Mouse (Mus musculus): Measurements from ENCODE around the gene Supt4a. TPM values are rescaled to one million over a fixed set of nuclear protein-coding genes. Genes with fewer than 3 reads are reported as not detected.

Supt4a gene
- 100 to 1,000 TPM; 376 to 391 TPM for polyA plus RNA-seq (2017; shearing (Covaris generic))

DNA sequence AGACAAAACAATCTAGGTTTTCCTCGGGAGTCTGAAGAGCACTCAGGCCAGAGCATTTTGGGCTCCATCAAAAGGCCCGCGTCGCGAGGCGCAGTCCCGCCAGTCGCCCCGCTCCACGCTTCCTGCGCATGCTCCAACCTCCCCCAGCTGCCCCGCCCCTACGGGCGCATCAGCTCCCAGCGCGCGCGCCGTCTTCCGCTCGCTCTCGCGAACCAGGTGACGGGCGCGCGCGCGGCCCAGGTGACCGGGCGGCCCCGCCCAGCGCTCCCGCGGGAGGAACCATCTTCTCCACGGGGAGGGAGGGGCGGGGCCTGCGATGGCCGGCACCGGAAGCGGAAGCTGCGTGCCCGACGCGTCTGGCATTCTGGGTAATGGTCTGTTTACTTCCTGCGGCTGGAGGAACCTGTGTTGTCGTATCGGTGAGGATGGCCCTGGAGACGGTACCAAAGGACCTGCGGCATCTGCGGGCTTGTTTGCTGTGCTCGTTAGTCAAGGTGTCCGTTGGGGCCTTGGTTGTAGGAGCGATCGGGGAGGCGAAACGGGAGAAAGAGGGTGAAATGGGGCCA, at the start of gene Supt4a:
TSS of gene Supt4a (plus strand) at position 378 of the 566 bp plus-strand sequence.

DNA sequence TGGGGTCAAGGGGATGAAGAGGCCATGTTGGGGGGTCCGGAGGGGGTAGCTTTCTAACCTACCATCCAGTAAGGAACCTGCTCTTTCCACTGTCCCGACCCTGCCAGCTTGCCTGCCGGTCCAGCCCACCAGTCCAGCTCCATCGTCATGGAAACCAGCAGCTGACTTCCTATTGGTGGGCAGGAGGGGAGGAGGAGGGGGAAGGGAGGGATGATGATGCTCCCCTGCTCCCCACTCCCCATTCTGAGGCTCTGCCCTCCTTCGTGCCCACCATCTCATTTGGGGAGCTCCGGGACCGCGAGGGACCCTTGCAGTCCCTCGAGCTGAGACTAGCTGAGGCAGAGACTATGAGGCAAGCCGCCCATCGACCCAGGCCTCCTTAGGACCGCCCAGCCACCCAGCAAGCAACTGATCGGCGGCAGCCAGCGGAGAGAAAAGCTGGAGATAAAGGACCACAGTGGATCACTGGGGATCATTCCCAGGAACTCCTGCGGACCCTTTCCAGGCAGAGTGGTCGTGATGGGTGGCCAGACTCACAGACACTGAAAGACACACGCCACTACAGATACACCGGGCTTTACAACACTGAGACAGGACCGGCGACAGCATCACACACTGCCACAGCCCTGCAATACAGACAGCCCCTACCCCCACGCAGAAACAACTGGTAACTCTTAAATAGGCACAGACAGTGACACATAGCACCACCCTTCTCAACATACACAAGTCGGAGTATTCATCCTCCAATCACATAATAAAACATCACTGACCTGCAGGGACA, 23.1 kb downstream of the Supt4a start, which contains the start of gene Tspoap1:
TSS of gene Tspoap1 (plus strand) at position 241 of the 781 bp plus-strand sequence.

Other genes with a start within 250 kb of the Supt4a start
- gene Gm11492, start 170.9 kb upstream of the Supt4a start, polyA plus RNA-seq (2017; shearing (Covaris generic)) = not detected
- gene Sept4, start 168.6 kb upstream of the Supt4a start, polyA plus RNA-seq (2017; shearing (Covaris generic)) = 1 to 10 TPM; 1.3 to 6.0 TPM
- 10 to 100 TPM; 26.7 to 34.1 TPM for gene Mtmr4, start 145.4 kb upstream of the Supt4a start, polyA plus RNA-seq (2017; shearing (Covaris generic))
- under 1 TPM; 0.10 to 0.66 TPM for gene Hsf5, start 120.4 kb upstream of the Supt4a start, polyA plus RNA-seq (2017; shearing (Covaris generic))
- gene Rnf43, start 74.8 kb upstream of the Supt4a start, polyA plus RNA-seq (2017; shearing (Covaris generic)) = 10 to 100 TPM; 42.6 to 79.4 TPM
- gene Tspoap1, start 23.0 kb downstream of the Supt4a start, polyA plus RNA-seq (2017; shearing (Covaris generic)) = 10 to 100 TPM; 13.4 to 17.8 TPM
- 1 to 10 TPM in 1 of 2 experiments, under 1 TPM in 1; 0.87 to 4.1 TPM for gene Mpo, start 56.0 kb downstream of the Supt4a start, polyA plus RNA-seq (2017; shearing (Covaris generic))
- 10 to 100 TPM in 1 of 2 experiments, 1 to 10 TPM in 1; 2.0 to 13.4 TPM for gene Lpo, start 90.7 kb downstream of the Supt4a start, polyA plus RNA-seq (2017; shearing (Covaris generic))
- gene Mks1, start 115.7 kb downstream of the Supt4a start, polyA plus RNA-seq (2017; shearing (Covaris generic)) = 10 to 100 TPM in 1 of 2 experiments, 1 to 10 TPM in 1; 9.3 to 15.8 TPM
- under 1 TPM in 1 of 2 experiments, not detected in 1; 0.17 TPM for gene Epx, start 138.0 kb downstream of the Supt4a start, polyA plus RNA-seq (2017; shearing (Covaris generic))
- under 1 TPM; 0.04 to 0.99 TPM for gene Olfr462, start 154.7 kb downstream of the Supt4a start, polyA plus RNA-seq (2017; shearing (Covaris generic))
- gene Olfr463, start 159.8 kb downstream of the Supt4a start, polyA plus RNA-seq (2017; shearing (Covaris generic)) = not detected
- gene Olfr464, start 183.4 kb downstream of the Supt4a start, polyA plus RNA-seq (2017; shearing (Covaris generic)) = under 1 TPM in 1 of 2 experiments, not detected in 1; 0.12 TPM
- gene Dynll2, start 250.0 kb downstream of the Supt4a start, polyA plus RNA-seq (2017; shearing (Covaris generic)) = 10 to 100 TPM; 15.8 to 22.8 TPM